In the genomic region with DNA sequence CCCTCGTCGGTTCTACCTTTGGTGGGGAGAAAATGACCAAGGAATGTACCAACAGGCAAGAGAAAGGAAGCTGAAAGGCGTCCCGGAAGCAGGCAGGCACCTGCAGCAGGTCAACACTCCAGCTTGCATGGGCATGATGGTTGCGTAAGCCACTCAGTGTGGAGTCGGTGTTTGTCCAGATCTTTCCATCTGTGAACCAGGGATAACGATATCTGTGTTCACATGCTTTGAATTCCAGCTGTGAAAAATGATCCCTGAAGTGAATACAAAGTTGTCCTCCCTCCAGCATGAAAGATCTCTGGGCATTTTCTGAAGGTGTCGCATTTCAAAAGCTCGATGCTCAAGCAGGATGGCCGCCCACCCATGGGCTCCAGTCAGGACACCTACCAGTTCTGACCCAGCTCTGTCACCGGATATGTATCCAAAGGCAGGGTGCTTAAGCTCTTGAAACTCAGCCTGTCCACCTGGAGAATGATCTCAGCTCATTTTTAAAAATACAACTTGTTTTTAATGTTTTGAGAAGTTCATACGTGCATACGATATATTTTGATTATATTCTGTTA, we compare ENCODE assay signal across 27 mouse cellular contexts. TPM values are rescaled to one million over a fixed set of nuclear protein-coding genes. Genes with fewer than 3 reads are reported as not detected.
DNase-seq lines count a peak whose midpoint lies in the region; ATAC-seq lines count a peak whose summit lies in the region.
"Had no signal": no experiment of that assay in that cellular context is flagged by ENCODE, and none has a peak within 500 bp of the region (broad histone marks: within the 10 kb centered on the region; RNA-seq: fewer than 3 reads in every experiment).

No protein-coding gene starts in this region.

- no peak for DNase-seq in kidney, adult 8-10 months
- DNase-seq in neural tube, embryonic 10.5 days (ENCODE audit: extremely low spot score, low spot score): peak; percentile 16
- DNase-seq in embryo, embryonic 10.5 days (ENCODE audit: low spot score): peak; percentile 48
- peak; percentile 26 for DNase-seq in forelimb bud, embryonic 11.5 days (ENCODE audit: low read depth, low spot score)
- no peak for DNase-seq in retina, embryonic 14.5 days (ENCODE audit: low spot score)
- DNase-seq in limb, embryonic 10.5 days (ENCODE audit: low spot score): no peak
- DNase-seq: adrenal gland, postnatal 14 days; cerebellum, adult 2 months; cerebellum, postnatal 25 days; layer of hippocampus, adult 9-11 months; right cerebral cortex, postnatal 4 days; thymus, adult 18-20 months; thymus, postnatal 36 days had no signal

- H3K4me1 ChIP-seq in kidney, embryonic 14.5 days (ENCODE audit: control insufficient read depth, insufficient read depth, low read length): 0 out of 2 replicates have a peak, but pooled peaks cover 8% of the 10 kb centered on the region
- peaks cover 8% of the 10 kb centered on the region; the same call in 1 of the 2 replicates for H3K4me1 ChIP-seq in neural tube, embryonic 15.5 days
- H3K4me1 ChIP-seq in limb, embryonic 10.5 days: peaks cover 10% of the 10 kb centered on the region
- H3K4me1 ChIP-seq: limb, embryonic 15.5 days; midbrain, embryonic 13.5 days; neural tube, embryonic 12.5 days; stomach, embryonic 15.5 days had no signal

- no peaks in the 10 kb centered on the region for H3K36me3 ChIP-seq in kidney, embryonic 14.5 days (ENCODE audit: control insufficient read depth, insufficient read depth, low read length)
- H3K36me3 ChIP-seq in neural tube, embryonic 15.5 days: no peaks in the 10 kb centered on the region
- no peaks in the 10 kb centered on the region for H3K36me3 ChIP-seq in limb, embryonic 10.5 days
- H3K36me3 ChIP-seq: embryonic facial prominence, embryonic 12.5 days; forebrain, embryonic 12.5 days; G1E; limb, embryonic 15.5 days; midbrain, embryonic 13.5 days; neural tube, embryonic 12.5 days; stomach, embryonic 15.5 days had no signal

- H3K9me3 ChIP-seq in kidney, embryonic 14.5 days (ENCODE audit: control insufficient read depth, low read length): no peaks in the 10 kb centered on the region
- no peaks in the 10 kb centered on the region for H3K9me3 ChIP-seq in neural tube, embryonic 15.5 days (replicated peaks)
- H3K9me3 ChIP-seq in limb, embryonic 10.5 days (replicated peaks): no peaks in the 10 kb centered on the region
- H3K9me3 ChIP-seq: embryonic facial prominence, embryonic 12.5 days; forebrain, embryonic 12.5 days; G1E; limb, embryonic 15.5 days; midbrain, embryonic 13.5 days; neural tube, embryonic 12.5 days; stomach, embryonic 15.5 days had no signal

- peak; percentile 71; the same call in 1 of the 2 replicates for ATAC-seq in kidney, embryonic 14.5 days (ENCODE audit: low FRiP score, low TSS enrichment)
- ATAC-seq in neural tube, embryonic 15.5 days (ENCODE audit: low FRiP score): no peak
- ATAC-seq: intestine, postnatal 0 days; midbrain, embryonic 13.5 days had no signal

- WGBS in kidney, embryonic 14.5 days: 43% methylated on average over 13 of the region's 13 CpGs
- 82% methylated on average over 13 of the region's 13 CpGs for WGBS in neural tube, embryonic 15.5 days
- WGBS in limb, embryonic 10.5 days: 67% methylated on average over 13 of the region's 13 CpGs

- H3K4me2 ChIP-seq in kidney, embryonic 14.5 days (replicated peaks; ENCODE audit: low read depth, low read length): no peak overlapping the region
- no peak overlapping the region for H3K4me2 ChIP-seq in neural tube, embryonic 15.5 days
- H3K4me2 ChIP-seq: embryonic facial prominence, embryonic 12.5 days; forebrain, embryonic 12.5 days; heart, embryonic 11.5 days; limb, embryonic 15.5 days; midbrain, embryonic 13.5 days; neural tube, embryonic 12.5 days; stomach, embryonic 15.5 days had no signal

- H3K27ac ChIP-seq in kidney, embryonic 14.5 days (ENCODE audit: low read depth, low read length): no peak overlapping the region
- no peak overlapping the region for H3K27ac ChIP-seq in neural tube, embryonic 15.5 days (replicated peaks)
- no peak overlapping the region for H3K27ac ChIP-seq in limb, embryonic 10.5 days
- H3K27ac ChIP-seq: embryonic facial prominence, embryonic 12.5 days; forebrain, embryonic 12.5 days; limb, embryonic 15.5 days; liver, embryonic 14.5 days; midbrain, embryonic 13.5 days; neural tube, embryonic 12.5 days; stomach, embryonic 15.5 days had no signal

- H3K4me3 ChIP-seq in kidney, embryonic 14.5 days (ENCODE audit: low read length): no peak overlapping the region
- H3K4me3 ChIP-seq in neural tube, embryonic 15.5 days (replicated peaks): no peak overlapping the region
- no peak overlapping the region for H3K4me3 ChIP-seq in limb, embryonic 10.5 days
- H3K4me3 ChIP-seq: embryonic facial prominence, embryonic 12.5 days; erythroblast, embryonic 14.5 days; forebrain, embryonic 12.5 days; limb, embryonic 15.5 days; midbrain, embryonic 13.5 days; neural tube, embryonic 12.5 days; stomach, embryonic 15.5 days had no signal

- no peaks in the 10 kb centered on the region for H3K27me3 ChIP-seq in kidney, embryonic 14.5 days (ENCODE audit: control insufficient read depth, insufficient read depth, low read length)
- H3K27me3 ChIP-seq in neural tube, embryonic 15.5 days (replicated peaks): no peaks in the 10 kb centered on the region
- H3K27me3 ChIP-seq in limb, embryonic 10.5 days (ENCODE audit: low read depth, poor library complexity, severe bottlenecking): no peaks in the 10 kb centered on the region
- H3K27me3 ChIP-seq: CH12.LX; embryonic facial prominence, embryonic 12.5 days; forebrain, embryonic 12.5 days; limb, embryonic 15.5 days; midbrain, embryonic 13.5 days; neural tube, embryonic 12.5 days; stomach, embryonic 15.5 days had no signal

- H3K9ac ChIP-seq in kidney, embryonic 14.5 days (ENCODE audit: low read depth, low read length): no peak overlapping the region
- H3K9ac ChIP-seq in neural tube, embryonic 15.5 days (replicated peaks): no peak overlapping the region
- H3K9ac ChIP-seq: embryonic facial prominence, embryonic 12.5 days; forebrain, embryonic 12.5 days; limb, embryonic 15.5 days; liver, embryonic 14.5 days; midbrain, embryonic 13.5 days; neural tube, embryonic 12.5 days; stomach, embryonic 15.5 days had no signal

RNA-seq across cellular contexts. Expression of gene Fez2, which starts 31.8 kb away (rescaled TPM):
- polyA plus RNA-seq in kidney, embryonic 14.5 days (2014; fragmentation: Nextera tagmentation; extraction: Ambion mirVana): 30.8 and 42.0 TPM in 2 replicates
- 55.8 and 63.6 TPM in 2 replicates for polyA plus RNA-seq in neural tube, embryonic 15.5 days (2015; fragmentation: Nextera tagmentation; extraction: Ambion mirVana)
- 33.3 and 39.2 TPM in 2 replicates for polyA plus RNA-seq in limb, embryonic 10.5 days (2016; fragmentation: Nextera tagmentation; extraction: Ambion mirVana)

RNA-seq across cellular contexts. Expression of gene Vit, which starts 58.1 kb away (rescaled TPM):
- polyA plus RNA-seq in kidney, embryonic 14.5 days (2014; fragmentation: Nextera tagmentation; extraction: Ambion mirVana): 0.41 and 0.51 TPM in 2 replicates
- 9.6 and 10.3 TPM in 2 replicates for polyA plus RNA-seq in neural tube, embryonic 15.5 days (2015; fragmentation: Nextera tagmentation; extraction: Ambion mirVana)
- polyA plus RNA-seq in limb, embryonic 10.5 days (2016; fragmentation: Nextera tagmentation; extraction: Ambion mirVana): not detected in 2 replicates
- polyA plus RNA-seq: erythroblast, embryonic 14.5 days; G1E; heart, embryonic 11.5 days had no signal

Comparison
In these comparisons a context has a peak if more than half of its experiments do, and no peak if none do; other contexts are left out.
1. DNase-seq: peak in neural tube, embryonic 10.5 days (single experiment), embryo, embryonic 10.5 days (single experiment) and forelimb bud, embryonic 11.5 days (single experiment); none in kidney, adult 8-10 months (0 of 2), retina, embryonic 14.5 days (single experiment) and limb, embryonic 10.5 days (single experiment).